Mouse (Mus musculus) gastrocnemius, postnatal 25 days (tissue): ENCODE measurements around the gene Tmem132c. TPM values are rescaled to one million over a fixed set of nuclear protein-coding genes. Genes with fewer than 3 reads are reported as not detected.
A peak's percentile ranks its signal among the peaks of the same experiment; 100 is the strongest.

ENCODE experiments used
- DNase-seq: peaks from one replicate; pipeline ENCODE4 v3.0.0; 2022
- total RNA-seq, 2 experiments: library from RNA; stranded (reverse); gene quantifications; 1 replicate in 1 of 2; 2 replicates in 1 of 2; pipeline ENCODE4 v1.2.3; 2021

Tmem132c gene
- total RNA-seq, 2 experiments from 2014 or later, result 0.15 to 0.40 TPM

DNA sequence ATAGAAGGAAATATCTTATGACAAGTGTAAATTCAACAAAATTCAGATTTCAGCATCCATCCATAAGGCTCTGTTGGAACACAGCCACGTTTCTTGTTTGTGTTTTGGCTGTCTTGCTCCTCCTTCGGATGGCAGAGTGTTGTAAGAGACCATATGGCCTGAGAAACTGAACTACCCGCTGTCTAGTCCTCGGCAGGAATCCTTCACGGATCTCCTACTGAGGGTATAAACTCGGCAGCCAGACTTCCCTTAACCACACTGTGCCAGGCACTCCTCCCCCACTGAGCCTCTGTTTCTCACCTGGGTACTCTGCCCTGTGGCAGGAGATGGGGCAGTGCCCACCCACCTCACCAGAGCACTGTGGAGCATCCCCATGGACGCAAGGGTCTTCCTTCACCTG lies 174.9 kb downstream of the Tmem132c start:
- no peak for DNase-seq

DNA sequence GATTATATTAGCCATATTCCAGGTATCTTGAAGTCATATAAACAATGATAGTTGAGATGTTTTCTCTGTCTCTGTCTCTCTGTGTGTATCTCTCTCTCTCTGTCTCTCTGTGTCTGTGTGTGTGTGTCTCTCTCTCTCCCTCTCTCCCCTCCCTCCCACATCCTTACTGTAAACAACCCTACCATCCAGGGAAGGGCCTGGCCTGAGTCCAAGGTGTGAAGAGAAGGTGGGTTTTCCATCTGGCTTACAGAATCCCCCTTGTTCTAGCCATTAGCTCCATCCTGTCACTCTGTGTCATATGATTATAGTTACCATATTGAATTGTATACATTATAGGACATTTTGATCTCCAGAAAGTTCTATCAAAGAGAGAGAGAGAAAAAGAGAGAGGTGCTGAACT lies 182.3 kb downstream of the Tmem132c start:
- no peak for DNase-seq

DNA sequence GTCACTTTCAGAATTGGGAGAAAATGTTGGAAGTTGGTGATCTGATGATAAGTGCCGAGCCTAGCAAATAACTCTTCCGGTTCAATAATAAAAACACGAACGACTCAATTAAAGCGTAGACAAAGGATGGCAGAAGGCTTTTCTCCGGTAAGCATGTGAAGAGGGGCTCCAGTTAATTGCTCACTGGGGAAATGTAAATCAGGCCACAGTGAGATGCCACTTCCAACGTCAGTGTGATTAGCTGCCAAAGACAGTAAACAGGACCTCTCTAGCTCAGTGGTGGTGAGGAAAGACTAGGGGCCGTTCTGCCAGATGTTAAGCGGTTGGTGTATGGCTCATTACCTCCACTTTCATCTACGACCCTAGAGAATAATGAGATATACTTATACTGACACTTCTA lies 187.5 kb downstream of the Tmem132c start:
- no peak for DNase-seq

DNA sequence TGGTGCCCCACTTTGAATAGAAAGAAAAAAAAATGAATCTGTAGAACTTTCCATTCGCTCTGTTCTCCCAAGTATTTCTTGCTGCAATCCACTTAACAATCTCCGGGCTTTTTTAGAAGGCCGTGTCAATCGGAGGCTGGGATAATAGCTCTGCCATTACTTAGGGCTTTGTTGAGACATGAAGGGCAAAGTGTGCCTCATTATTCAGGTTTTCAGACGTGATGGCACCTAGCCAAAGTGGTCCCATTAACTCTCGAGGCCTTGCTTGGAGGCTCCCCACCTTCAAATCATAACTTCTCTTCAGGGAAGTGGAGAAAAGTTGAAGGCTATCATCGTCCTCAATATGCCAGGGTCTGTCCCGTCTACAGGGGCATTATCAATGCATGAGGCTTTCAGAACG lies 190.0 kb downstream of the Tmem132c start:
- DNase-seq, result no peak

DNA sequence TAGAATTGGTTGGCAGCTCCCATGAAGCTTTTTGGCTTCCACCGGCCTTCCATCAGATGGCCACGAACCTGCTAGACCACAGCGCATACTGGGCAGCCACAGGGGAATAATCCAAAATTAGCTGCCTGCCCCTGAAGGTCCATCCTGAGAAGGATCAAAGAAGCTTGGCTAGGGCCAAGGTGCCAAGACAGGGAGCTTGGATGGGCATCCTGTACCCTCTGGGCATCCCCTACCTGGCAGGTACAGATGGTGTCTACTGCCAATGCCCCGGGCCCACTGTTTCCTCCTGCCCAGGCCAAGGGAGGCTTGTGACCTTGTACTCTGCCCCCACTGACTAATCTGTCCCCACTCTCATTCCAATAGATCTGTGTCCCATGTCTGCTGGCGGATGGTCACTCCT lies 195.2 kb downstream of the Tmem132c start:
- DNase-seq, result no peak

DNA sequence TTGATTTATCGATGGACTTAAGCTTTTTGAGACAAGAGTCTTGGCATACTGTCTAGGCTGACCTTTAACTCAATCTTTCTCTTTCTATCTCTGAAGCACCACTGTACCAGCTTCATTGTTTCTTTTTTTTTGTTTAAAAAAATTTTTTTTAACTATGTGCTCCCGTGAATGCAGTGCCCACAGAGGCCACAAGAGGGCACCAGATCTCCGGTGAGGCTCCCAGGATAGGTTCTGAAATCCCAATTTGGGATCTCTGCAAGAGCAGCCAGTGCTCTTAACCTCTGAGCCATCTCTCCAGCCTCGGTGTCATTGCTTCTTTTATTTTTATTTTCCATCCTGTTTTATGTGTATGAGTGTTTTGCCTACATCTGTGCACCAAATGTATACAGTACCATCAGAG lies 197.0 kb downstream of the Tmem132c start:
- DNase-seq, result no peak

DNA sequence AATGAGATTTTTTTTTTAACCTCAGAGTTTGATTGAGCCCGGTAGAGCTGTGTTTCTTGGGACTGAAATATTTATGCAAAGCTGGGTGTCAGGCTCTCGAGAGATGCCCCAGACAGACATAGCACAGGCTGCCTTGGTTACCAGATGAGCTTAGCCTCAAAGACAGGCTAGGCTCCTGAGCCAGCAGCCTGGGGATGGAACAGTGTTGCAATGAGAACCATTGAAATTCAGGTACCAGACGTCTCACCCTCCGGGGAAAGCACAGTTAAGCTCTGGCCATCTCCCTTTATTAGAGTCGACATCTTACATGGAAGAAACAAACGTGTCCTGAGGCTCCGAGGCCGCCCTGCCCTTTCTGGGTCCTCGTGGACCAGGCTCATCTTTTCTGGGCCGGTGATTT lies 200.4 kb downstream of the Tmem132c start:
- no peak for DNase-seq

DNA sequence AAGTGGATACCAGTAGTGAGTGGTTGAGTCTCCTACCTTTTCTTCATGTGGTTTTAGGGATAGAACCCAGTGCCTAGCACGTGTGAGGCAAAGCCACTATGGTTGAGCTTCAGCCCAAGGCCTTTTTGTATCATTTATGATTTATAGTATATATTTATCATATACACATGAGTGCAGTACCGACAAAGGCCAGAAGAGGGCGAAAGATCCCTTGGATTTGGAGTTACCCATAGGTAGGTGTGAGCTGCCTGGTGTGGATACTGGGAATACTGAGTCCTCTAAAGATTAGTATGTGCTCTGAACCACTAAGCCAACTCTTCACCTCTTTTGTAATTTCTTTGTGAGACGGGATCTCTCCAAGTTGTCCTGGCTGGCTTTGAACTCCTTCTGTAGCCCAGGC lies 212.0 kb downstream of the Tmem132c start:
- DNase-seq, result no peak

DNA sequence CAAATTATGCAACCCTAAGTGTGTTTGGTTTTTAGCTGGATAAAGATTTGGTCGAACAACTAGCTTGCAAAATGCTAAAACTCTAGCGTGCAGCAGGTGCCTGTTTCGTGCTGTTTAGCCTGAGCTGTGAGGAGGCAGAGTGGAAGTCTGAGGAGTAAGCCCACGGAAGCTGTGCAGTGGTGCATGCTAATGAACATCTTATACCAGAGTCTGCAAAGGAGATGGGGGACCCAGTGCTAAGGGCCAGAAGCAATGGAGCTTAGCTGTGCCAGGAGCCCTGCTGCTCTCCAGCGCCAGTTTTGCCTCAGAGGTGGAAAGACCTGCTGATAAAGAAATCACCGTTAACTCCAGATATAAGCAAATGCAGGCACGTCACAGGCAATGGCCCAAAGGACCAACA lies 212.5 kb downstream of the Tmem132c start:
- no peak for DNase-seq

DNA sequence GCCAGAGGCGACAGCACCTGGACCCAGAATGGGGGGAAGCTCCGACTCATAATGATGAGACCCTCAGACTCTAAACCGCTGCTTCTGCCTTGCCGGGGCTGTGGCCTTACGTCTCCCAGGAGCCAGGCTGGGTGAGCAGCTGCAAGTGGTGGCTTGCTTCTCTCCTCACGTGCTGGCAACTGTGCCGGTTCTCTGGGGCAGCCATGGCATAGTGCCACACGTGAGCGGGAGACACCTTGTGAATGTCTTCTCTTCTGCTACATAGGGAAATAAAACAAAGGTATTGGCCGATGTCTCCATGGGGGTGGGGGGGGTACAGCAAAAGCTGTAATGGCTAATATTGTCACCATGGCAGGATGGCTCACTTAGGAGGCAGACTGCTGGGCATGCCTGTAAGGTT lies 214.5 kb downstream of the Tmem132c start:
- no peak for DNase-seq

DNA sequence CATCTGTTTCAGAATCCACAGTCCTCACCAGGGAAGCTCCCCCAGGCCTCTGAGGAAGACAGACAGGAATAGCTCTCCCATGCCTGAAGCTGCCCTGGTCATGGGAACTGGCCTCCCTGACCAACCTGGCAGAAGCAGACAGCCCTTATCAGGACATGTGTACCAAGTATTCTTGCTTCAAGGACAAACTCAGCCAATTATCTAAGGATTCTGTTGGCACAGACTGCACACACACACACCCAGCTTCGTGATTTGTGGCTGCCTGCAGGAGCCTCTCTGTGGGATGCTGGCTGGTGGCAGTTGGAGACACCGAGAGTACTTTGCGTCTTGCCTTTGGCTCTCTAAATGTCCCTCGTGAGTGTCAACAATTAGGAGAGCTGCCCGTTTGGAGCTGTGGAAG lies 226.5 kb downstream of the Tmem132c start:
- DNase-seq, result peak; percentile 11

DNA sequence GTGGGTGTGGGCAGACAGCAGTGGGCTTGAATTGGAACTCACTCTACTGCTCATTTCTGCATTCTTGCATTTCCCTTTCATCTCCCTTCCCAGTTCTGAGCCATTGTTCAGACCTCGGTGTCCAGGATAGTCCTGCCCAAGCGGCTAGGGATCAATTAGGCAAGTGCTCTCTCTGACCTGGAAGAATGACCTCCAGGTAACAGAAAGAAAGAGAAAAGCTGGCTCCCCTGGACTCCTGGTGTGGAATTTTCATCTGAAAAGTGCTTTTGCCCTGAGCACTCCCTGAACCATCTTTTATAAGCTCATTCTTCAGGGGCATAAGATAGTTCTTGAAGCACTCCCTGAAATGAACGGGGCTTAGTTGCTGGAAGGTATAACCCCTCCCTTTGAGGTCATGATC lies 228.7 kb downstream of the Tmem132c start:
- DNase-seq, result no peak

DNA sequence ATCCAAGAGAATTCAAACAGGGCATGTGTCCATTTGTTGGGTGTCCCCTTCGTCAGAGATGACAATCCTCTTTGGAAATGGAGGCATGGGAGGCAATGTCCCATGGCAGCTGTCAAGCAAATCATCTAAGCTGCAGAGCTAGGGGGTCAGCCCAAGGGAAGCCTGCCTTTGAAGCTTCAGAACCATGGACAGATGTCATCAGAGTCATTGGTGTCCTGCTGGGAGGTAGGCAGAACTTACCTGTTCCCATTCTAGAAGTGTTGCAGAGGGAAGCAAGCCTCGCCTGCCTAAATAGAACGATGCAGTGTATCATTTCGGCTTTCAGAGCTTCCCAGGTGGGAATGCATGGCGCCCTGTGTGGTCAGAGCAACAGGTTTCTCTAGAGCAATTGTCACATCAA lies 230.3 kb downstream of the Tmem132c start:
- no peak for DNase-seq

DNA sequence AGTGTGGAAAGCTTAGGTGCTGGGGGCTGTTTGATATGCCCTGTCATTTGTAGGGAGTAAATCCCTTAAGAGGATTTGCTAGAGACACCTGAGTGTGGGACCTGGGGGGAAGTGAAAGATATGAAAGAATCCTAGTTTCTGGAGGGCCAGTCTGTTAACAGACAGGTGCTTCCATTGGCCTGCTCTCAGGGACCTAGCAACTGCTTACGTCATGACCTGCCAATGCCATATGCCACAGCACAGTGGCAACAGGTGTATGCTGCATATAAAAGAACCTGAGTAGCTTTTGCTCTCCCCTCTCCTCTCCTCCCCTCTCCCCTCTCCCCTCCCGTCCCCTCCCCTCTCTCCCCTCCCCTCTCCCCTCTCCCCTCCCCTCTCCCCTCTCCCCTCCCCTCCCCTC lies 232.1 kb downstream of the Tmem132c start:
- no peak for DNase-seq

DNA sequence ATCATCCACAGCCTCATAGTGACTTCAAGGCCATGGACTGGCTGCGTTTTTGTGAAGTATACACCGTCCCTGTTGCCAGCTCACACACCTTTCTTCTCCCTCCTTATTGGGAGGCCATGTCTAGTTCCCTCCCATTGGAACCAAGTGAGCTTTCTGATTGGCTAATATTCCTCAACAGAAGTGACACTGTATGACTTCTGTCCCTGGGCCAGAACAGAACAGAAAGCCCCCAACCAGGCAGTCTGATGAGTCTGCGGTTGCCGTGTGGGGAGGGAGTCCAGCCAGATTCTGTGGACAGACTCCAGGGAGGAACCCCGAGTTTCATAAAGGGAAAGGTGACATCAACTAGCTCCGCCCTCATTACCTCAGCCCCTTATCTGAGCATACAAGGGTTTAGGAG lies 233.2 kb downstream of the Tmem132c start:
- no peak for DNase-seq

DNA sequence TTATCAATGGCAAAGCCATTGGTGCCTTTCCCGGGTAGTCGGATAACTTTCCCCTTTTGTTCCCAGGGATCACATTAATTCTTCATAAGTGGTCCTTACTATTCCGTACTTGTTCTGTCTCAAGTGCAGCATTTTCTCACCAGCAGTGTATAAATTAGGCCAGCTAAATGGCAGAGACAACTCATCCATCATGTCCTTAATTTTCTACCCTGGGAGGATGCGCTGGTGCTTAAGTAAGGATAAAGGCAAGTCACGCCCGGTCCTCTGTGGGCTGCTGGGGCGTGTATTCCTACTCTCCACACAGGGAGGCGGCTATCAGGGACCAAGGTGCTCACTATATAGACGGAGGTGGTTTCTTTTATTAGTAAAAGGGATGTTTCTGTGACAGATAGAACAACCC lies 236.2 kb downstream of the Tmem132c start:
- DNase-seq, result no peak

DNA sequence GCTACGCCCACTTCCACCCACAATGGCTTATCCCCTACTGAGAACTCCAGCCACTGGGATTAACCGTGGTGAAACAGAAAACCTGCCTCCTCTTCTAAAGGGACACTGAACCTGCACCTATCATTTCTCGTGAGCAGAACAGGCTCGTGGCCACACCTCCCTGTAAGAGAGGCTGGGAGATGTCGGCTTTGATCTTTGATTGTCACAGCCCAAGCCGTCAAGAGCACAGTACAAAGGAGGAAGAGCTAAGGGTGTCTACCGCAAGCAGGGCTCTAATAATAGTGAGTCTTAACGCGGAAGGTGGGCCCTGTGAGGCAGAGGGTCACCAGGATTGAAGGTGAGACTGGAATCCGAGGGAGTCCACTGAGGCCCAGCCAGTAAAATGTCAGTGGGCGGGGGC lies 236.7 kb downstream of the Tmem132c start:
- no peak for DNase-seq

DNA sequence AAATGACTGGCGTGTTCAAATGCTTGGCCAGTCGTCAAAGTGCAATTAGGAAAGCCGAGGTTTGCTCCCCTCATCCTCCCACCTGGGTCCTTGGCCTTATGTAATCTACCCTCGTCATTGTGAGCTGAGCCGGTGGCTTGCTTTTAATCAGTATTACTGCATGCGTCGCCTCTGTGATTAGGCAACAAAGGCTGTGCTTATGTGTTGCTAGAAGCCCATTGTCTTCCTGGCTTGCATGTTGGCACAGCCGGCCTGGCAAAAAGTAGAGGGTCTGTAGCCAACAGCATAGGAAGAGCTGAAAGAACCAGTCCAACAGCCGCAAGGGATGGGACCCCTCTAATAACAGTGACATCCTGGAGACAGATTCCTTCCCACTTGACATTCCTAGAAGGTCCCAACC lies 239.3 kb downstream of the Tmem132c start:
- no peak for DNase-seq

DNA sequence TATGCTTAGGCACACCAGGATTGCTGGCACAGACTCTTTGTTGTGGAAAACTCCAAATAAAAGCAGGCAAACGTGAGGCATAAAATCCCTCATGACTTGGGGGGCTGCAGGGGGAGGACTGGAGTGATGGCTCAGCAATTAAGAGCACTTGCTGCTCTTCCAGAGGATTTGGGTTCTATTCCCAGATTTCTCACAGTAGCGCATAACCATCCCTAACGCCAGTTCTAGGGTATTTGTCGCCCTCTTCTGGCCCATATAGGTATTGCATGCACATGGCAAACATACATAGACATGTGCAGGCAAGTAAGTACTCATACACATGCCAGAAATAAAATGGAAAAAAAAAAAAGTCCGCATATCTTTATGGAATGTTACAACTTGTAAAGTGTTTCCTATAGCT lies 239.8 kb downstream of the Tmem132c start:
- DNase-seq, result no peak

DNA sequence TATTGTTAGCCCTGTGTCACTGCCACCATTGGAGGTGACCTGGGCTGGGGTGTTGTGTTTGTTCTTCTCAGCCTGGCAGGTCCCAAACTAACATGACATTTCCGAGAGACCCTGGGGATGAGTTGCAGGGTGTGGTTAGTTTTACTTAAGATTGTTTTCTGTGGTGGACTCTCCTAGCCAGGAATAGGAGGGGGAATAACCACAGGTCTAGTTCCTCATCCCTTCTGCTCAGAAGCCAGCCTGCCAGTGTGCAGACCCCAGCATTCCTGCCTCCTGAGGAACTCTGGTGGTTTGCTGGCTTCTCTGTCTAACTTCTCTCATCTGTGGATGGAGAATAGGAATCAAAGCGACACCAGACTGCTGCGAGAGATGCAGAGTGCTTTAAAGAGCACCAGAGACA lies 240.7 kb downstream of the Tmem132c start:
- DNase-seq, result no peak

DNA sequence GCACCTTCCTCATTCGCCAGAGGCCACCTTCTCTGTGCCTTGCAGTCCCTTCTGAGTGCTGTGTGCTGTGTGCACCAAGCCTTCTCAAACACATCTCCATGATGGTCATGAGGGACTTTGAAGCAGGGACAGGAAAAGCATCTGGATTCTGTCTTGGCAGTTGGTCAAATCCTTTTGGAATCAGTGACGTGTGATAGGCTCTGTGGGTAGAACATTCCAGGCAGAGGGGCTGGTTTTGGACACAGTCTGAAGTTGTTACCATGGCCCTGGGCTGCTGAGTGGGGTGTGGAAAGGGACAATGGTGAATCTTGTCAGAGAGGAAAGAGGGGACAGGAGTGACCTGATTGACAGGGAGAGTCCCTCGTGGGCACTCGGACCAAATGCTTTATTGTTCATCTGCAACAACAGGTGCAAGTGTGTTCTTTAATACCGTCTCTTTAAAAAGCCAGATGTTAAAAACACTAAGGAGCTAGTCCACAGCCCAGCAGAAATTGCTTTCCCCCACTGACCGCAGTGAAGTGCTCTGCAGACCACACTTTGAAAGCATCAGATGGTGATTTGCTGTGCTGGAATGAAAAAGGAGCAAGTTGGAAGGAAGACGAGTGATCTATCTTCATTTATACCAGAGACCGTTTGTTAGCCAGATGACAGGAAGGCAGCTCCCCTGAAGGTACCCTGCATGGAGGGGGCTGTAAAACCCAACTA lies 242.5 kb downstream of the Tmem132c start:
- DNase-seq, result no peak

DNA sequence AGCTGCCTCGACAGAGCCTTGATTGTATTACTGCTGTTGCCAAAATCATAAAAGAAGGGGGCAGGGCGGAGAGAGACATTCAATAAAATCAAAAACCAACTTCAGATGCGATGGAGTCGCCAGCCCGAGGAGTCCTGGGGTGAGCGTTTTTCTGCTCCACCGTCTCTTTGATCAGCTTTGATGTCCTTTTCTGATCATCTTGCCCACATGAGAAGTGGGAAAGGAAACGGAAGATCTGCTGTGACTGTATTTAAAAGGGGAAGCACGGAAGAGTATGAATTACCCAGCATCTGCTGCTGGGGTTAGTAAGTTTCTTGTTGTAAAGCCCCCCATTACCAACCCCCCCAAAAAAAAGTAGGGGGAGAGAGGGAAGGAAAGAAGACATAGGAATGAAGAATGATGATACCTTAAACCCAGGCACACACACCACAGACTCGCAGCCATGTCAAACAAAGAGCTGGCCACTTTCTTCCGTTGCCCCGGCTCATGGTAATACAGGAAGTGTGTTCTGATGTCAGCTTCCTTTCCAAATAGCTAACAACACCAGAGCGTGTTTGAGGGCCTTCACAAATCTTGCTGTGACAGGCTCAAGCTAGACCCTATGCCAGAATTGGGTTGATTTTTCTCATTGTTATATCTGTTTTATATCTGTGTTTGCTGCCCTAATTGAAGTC lies 243.3 kb downstream of the Tmem132c start:
- DNase-seq, result no peak

DNA sequence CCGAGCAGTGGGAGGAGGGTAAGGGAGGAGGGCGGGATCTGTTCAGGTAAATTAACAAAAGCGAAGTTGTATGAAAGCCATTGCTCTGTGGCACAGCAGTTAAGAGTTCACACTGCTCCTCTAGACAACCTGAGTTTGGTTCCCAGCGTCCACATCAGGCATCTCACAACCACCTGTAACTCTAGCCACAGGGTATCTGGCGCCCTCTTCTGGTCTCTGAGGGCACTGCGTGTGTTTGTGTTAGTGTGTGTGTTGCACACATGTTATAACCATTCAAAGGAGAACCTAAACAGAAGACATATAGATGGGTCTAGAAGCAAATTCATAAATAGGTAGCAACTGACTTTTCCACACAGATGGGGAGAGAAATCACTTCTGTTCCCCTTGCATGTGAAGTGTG lies 245.6 kb downstream of the Tmem132c start:
- no peak for DNase-seq

DNA sequence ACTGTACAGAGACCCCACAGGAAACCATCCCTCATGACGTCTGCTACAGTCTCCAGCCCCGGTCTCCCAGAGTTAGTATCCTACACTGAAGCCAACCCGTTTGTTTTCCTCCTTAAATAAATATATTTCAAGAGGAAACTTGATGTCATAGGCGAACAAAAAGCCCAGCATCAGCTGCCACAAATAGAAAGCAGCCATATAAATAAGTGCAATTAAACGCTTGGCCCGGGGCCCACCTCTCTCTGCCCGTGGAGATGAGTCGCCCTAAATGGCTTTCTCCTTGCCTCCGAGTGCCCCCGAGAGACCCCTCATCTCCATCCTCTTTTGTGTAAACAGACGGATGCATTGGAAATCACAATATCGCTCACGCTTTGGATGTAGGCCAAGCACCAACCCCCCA lies 247.1 kb downstream of the Tmem132c start:
- no peak for DNase-seq
